Mouse (Mus musculus): ENCODE results near the gene Kcnj10. TPM values are rescaled to one million over a fixed set of nuclear protein-coding genes. Genes with fewer than 3 reads are reported as not detected.

The Kcnj10 gene
- total RNA-seq, 2 experiments from 2014 or later: 68.5 to 69.3 TPM

DNA sequence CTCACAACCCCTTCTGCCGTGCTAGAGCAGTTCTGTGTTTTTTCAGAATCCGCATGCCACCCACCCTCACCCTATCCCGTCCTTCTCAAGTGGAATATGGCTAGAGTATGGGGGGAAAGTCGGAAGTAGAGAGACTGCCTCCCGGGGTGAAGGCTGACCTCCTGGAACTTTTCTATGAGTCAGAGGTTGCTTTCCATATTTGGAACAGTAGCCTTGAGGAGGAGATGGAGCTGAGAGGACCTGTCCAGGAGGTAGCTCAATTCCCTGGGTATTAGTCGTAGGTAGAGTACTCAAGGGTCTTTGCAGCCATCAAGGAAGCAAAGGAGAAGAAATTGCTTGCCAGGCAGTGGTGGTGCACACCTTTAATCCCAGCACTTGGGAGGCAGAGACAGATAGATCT, 11.0 kb downstream of the Kcnj10 start:
- no peak for DNase-seq (ENCODE audit: extremely low spot score in 1 of 2, low spot score in 2 of 2)
- intact Hi-C loops (cut with DNase I): no loop called here

DNA sequence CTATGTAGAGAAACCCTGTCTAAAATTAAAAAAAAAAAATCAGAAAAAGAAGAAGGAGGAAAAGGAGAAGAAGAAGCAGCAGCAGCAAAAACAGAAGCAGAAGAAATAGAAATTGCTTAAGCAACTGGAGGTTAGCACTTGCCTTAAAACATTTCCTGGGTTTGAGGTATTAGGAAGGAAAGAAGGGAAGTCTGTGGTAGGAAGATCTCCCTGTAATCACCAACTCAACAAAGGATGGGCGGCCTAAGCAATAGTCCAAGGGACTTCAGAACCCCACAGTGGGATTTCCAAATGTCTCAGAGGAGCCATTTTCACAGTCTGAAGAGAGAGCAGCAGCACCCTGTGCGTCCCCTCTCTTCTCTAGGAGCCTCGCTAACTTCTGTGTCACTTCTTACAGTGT, 11.4 kb downstream of the Kcnj10 start:
- no peak for DNase-seq (ENCODE audit: extremely low spot score in 1 of 2, low spot score in 2 of 2)
- intact Hi-C loops (cut with DNase I): no loop called here

DNA sequence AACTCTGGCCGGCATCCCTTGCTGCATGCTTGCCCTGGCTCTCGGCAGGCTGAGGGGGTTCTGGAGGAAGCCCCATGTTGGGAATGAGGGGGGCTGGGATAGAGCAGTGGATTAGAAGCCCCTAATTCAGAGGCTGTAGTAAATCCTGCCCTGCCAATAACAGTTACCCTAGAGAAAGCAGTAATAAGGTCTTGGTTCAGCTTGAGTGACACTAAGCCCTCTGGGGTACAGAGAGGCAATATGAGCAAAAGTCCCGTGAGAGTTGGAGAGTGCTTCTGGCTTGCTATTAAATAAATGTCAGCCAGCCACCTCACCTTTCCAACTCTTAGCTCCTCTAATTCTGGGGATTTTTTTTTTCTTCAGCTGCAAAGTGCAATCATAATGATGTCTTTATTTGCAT, 14.3 kb downstream of the Kcnj10 start:
- intact Hi-C loops (cut with DNase I): no loop called here
- no peak for DNase-seq (ENCODE audit: extremely low spot score in 1 of 2, low spot score in 2 of 2)

GRCm38 (mm10) chr1:172357550-172357949, 16.5 kb downstream of the Kcnj10 start:
- intact Hi-C loops (cut with DNase I): no loop called here
- DNase-seq (ENCODE audit: extremely low spot score in 1 of 2, low spot score in 2 of 2): peak in 1 of 2 experiments; percentile 64

- no peak for DNase-seq (ENCODE audit: extremely low spot score in 1 of 2, low spot score in 2 of 2)
- intact Hi-C loops (cut with DNase I): no loop called here
These were observed 17.3 kb downstream of the Kcnj10 start for GRCm38 (mm10) chr1:172358341-172358740.

GRCm38 (mm10) chr1:172364684-172365083, 23.7 kb downstream of the Kcnj10 start:
- intact Hi-C loops (cut with DNase I): loop anchor here (5.0 kb wide), 1 partner anchor 37 kb away; the partner anchor contains the start of gene Kcnj9
- peak; percentile 69 for DNase-seq (ENCODE audit: extremely low spot score in 1 of 2, low spot score in 2 of 2)

GRCm38 (mm10) chr1:172368768-172369418, 27.9 kb downstream of the Kcnj10 start:
- intact Hi-C loops (cut with DNase I): no loop called here
- peak in 1 of 2 experiments; percentile 78 for DNase-seq (ENCODE audit: extremely low spot score in 1 of 2, low spot score in 2 of 2)

- intact Hi-C loops (cut with DNase I): no loop called here
- peak; percentile 97 to 99 for DNase-seq (ENCODE audit: extremely low spot score in 1 of 2, low spot score in 2 of 2)
These were observed 35.2 kb downstream of the Kcnj10 start, which contains the start of gene Pigm for GRCm38 (mm10) chr1:172376198-172376667. Pigm (plus strand) TSS chr1:172376546.

- intact Hi-C loops (cut with DNase I): no loop called here
- DNase-seq (ENCODE audit: extremely low spot score in 1 of 2, low spot score in 2 of 2): peak in 1 of 2 experiments; percentile 57
These were observed 35.9 kb downstream of the Kcnj10 start for GRCm38 (mm10) chr1:172376758-172377458.

DNA sequence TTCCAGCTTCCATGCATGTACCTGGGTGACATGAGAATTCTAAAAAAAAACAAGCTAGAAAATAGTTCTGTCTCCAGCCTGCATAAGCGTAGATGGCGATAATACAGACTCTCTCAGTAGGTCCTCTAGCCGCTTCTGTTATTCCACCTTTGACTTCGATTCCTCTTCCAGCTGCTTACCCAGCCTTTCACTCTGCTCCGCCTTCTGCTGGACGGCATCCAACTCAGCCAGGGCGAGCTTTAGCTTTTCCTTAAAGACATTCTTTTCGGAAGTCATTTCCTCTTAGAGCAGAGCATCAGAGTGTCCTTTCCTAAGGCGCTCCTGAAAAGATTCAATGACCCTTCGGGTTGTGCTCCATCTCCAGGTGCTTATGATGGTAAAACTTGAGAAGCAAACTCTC, 39.1 kb downstream of the Kcnj10 start:
- peak in 1 of 2 experiments; percentile 68 for DNase-seq (ENCODE audit: extremely low spot score in 1 of 2, low spot score in 2 of 2)
- intact Hi-C loops (cut with DNase I): no loop called here

DNA sequence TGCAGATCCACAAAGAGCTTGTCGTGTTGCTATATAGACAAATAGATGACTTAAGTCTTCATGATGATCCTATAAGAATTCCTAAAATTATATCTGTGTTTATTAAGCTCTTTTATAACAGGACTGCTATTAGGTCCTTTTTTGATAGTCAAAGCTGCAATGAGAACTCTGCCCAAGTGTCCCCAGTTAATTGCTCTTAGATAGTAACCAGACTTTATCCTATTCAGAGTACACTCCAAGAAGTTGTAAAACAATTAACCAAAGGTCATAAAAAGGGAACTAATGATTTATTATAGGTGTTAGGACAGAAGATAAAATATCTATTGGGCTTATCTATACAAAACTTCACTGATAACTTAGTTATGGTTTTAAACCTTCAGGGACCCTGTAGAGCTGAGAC, 41.1 kb downstream of the Kcnj10 start:
- intact Hi-C loops (cut with DNase I): no loop called here
- DNase-seq (ENCODE audit: extremely low spot score in 1 of 2, low spot score in 2 of 2): no peak

DNA sequence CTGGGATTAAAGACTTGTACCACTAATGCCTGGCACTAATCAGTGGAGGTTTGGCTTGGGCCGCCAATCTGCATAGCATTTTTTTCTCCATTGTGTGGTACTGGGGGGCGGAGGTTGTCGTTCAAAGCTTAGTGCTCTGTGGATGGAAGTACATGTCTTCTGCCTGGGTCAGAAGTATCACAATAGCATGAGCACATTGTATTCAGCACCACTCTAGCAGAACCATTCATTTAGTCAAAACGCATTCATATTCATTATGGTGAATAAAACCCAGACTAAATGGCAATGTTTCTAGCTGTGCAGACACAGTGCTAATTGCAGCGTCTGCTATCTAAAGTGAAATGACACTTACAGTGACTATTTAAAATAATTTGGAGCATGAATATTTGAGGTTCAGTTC, 46.2 kb downstream of the Kcnj10 start:
- DNase-seq (ENCODE audit: extremely low spot score in 1 of 2, low spot score in 2 of 2): no peak
- intact Hi-C loops (cut with DNase I): no loop called here

GRCm38 (mm10) chr1:172390769-172391168, 49.8 kb downstream of the Kcnj10 start:
- DNase-seq (ENCODE audit: extremely low spot score in 1 of 2, low spot score in 2 of 2): no peak
- intact Hi-C loops (cut with DNase I): no loop called here

- DNase-seq (ENCODE audit: extremely low spot score in 1 of 2, low spot score in 2 of 2): peak in 1 of 2 experiments; percentile 58
These were observed 51.0 kb downstream of the Kcnj10 start for GRCm38 (mm10) chr1:172391807-172392581.

GRCm38 (mm10) chr1:172392643-172393170, 51.7 kb downstream of the Kcnj10 start:
- DNase-seq (ENCODE audit: extremely low spot score in 1 of 2, low spot score in 2 of 2): no peak
- intact Hi-C loops (cut with DNase I): no loop called here

More at GRCm38 (mm10) chr1:172391807-172392581, 51.0 kb downstream of the Kcnj10 start:
- intact Hi-C loops (cut with DNase I): no loop called here

GRCm38 (mm10) chr1:172393739-172394138, 52.7 kb downstream of the Kcnj10 start:
- intact Hi-C loops (cut with DNase I): no loop called here
- no peak for DNase-seq (ENCODE audit: extremely low spot score in 1 of 2, low spot score in 2 of 2)

DNA sequence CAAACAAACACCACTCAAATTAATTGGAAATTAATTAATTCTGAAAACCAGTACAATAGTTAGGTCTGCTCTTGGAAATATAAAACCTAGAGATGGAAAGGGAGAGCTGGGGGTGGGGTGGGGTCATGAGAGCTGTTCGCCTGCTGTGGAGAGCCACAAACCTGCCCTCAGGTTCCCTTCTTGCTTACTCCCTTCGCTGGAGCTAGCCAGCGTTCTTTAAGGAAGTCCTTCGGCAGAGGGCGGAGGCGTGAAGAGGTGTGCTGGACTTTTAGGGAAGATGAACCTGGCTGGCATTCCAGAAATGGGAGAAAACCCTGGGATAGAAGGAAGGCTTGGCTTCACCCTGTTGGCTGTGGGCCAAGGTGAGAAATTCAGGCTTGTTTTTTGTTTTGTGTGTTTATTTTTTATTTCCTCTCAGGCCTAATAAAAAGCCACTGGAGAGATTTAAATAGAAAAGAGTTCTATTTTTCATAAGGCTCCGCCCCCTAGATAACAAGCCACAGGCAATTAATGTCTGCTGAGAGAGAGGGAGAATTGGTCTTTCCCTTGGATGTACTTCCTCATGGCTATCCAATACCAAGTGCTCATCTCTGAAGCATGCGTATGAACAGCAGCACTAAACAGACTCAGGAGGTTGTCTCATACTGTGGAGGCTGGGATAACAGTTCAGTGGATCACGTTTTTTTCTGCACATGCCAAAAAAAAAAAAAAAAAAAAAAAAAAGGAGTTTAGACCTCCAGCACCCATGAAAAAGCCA, 56.2 kb downstream of the Kcnj10 start:
- DNase-seq (ENCODE audit: extremely low spot score in 1 of 2, low spot score in 2 of 2): no peak
- intact Hi-C loops (cut with DNase I): no loop called here

DNA sequence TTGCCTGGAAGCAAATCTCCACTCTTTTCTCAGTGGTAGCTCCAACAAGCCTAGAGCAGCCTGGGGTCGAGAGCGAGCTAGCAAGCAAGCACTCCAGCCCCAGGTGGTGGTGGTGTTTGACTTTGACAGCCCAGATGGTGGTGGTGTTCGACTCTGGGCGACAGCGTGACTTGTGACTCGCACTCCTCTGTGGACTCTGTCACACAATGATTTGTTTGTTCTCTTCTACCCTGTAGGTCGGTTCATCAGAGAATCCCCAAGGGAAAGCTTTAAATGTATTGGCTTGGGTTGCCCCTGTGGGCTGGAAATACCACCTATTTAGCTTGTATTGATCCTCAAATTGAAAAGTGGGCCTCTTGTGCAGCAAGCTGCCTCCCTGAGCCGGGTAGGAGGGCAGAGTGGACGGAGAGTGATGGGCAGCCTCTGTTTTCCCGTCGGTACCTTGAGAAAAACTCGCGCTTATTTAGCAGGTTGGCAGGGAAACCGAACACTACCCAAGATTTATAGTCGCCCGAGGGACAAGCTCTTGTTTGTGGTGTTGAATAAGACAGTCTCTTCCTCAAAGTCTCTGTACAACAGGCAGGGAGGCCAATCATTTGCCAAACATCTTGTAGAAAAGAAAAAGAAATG, 65.2 kb downstream of the Kcnj10 start:
- intact Hi-C loops (cut with DNase I): no loop called here
- no peak for DNase-seq (ENCODE audit: extremely low spot score in 1 of 2, low spot score in 2 of 2)

Data from left cerebral cortex, postnatal 10 days (tissue).